Mouse (Mus musculus) adrenal gland, postnatal 10 days (tissue): Measurements from ENCODE around the gene Hs3st3a1. TPM values are rescaled to one million over a fixed set of nuclear protein-coding genes. Genes with fewer than 3 reads are reported as not detected.

Experiments
- DNase-seq: peaks from one replicate; pipeline ENCODE4 v3.0.0; 2021; ENCODE audit warnings: mixed read lengths
- total RNA-seq, 2 experiments: library from RNA; stranded (reverse); gene quantifications; 2 replicates each; pipeline ENCODE4 v1.2.3; 2021

The Hs3st3a1 gene
- total RNA-seq, 2 experiments from 2014 or later, result 0.55 to 0.84 TPM

DNA sequence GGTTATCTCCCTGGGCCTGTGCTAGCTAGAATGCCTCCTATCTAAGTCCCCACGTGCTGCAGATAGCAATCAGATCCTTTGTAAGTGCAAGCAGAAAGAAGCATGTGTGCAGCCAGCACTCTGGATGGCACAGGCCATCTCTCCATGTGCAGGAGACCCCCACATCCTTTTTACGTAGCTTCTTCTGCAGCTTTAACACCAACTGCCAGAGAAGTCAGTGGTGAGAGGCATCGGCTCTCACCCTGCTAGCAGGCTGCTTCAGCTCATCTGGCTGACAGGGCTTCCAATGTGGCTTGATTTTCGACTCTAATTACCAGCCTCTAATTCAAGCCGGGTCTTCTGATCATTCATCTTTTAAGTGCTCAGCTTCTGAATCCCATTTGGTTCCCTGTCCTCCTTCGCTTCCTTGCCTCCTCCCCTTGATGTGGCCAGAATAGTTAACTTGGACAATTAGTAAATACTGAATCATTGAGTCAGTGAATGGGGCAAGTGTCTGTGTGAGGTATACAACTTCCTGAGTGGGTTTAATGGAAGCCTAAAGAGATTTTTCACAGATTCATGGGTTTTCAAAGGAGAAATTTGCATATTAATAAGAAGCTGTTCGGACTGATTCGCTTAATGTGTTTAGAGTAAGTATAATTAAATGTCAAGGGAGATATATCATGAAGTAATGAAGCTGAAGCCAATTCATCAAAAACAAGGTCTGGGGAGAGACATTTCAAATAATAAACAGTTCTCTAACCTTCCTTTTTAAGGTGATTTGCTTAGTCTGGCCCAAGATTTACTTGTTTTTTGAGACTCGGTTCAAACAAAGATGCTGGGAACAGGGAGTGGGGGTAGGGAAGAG is 54.7 kb downstream of the Hs3st3a1 start:
- DNase-seq, result no peak

DNA sequence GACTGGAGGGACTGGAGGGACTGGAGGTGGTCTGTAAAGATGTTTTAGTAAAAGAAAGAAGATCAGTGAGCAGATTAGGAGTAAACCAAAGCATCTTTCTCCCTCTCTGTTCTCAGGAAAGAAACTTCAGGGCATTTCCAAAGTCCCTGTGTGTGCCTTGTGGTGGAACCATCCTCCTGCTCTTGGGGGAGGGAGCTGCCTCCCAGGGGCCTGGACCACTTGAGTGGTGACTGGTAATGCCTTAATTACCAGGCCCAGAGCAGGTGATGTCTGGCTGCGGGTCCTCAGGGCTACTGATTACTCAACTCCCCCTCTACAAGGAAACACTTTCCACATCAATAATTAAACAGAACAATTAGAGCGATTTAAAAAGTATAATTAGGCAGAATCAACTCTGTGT is 59.3 kb downstream of the Hs3st3a1 start:
- DNase-seq, result no peak

- peak; percentile 2 for DNase-seq
These were observed 60.8 kb downstream of the Hs3st3a1 start for GRCm38 (mm10) chr11:64495935-64496334.

GRCm38 (mm10) chr11:64496677-64497076 is 61.5 kb downstream of the Hs3st3a1 start:
- DNase-seq, result no peak

DNA sequence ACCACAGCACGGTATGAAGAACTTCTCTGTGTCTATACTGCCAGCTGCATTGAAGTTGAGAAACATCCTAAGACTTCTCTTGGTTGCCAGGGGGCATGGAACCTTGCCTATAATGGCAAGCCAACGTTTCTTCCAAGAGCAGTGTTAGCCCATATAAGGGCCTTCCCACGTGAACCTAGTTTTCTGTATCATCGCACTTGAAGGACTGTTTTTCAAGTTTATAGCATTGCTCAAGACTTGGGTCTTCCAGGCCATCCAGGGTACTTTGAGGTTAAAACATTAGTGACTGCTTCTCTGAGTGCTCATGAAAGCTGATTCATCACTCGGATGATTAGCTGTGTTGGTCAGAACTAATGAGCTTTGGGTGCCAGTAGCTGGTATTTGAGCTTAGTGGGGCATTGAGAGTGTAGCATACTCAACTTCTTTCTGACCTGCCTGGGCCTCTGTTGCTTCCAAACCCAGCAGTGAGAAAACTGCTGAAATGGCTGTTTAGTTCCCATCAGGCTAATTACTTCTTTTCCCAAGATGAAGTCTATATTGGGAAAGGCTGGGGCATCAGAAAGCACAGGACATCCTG is 65.5 kb downstream of the Hs3st3a1 start:
- DNase-seq, result no peak

DNA sequence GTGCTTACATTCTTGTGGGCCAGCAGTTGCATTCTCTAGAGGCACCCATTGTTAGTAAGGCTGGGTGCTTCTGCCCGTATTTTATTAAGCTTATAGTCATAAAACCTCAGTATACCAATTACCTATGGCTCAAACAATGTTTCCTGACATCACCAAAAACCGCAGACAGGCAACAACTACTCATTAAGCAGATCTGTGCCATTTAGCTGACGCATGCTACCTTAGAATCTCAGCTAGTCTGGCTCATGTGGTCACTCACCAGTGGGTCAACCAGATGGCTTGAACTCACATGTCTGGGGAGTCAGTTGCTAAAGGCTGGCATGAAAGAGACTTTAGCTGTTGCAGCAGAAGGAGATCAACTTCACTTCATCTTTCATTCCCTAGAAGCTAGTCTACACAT is 67.9 kb downstream of the Hs3st3a1 start:
- no peak for DNase-seq

DNA sequence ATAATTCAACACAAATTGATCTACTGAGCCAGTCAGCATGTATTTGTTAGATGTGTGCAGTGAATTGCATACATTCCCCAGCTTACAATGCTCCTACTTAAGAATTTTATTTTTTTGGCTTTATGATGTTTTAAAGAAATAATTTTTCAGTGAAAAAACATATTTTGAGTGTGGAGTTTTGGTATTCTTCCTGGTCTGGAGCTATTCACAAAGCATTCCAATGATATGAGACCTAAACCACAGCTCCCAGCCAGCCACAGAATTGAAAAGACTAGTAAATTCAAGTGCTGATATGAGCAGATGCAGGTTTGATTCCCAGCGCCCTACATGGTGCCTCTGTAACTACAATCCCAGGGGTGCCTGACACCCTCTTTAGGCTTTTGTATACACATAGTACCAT is 70.8 kb downstream of the Hs3st3a1 start:
- DNase-seq, result no peak

DNA sequence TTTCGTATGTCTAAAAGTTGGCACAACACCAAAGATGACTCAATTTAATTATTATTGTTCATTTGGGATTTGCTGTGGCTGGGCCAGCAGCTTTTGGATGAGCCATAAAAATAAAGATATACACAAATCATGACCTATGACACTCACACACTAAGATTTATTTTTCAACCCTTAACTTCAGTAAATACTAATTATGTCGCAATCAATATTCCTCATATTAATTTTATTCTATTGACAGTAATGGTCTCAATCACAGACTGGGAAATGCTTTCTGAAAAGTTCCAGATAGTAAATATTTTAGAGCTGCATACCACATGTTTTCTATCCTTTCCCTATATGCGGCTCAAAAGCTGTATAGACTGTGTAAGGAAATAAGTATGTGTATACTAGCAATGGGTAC is 71.9 kb downstream of the Hs3st3a1 start:
- DNase-seq, result no peak

DNA sequence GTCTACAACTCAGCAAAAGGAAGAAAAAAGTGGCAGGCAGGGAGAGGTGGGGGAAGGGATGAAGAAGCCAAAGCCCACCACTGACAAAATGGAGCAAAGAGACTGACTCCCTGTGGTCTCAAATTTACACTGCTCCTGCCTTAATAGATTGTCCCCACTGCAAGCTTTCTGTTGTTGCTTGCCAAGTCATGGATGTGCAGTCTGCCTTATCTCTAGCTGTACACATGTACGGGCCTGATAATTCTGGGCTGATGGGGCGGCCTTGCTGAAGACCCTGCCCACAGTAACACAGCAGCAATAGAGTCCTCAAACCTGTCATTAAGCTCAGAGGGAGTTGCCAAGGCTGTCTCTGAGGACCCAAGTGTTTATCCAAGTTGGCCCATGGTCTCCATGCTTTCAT is 74.0 kb downstream of the Hs3st3a1 start:
- no peak for DNase-seq

- DNase-seq, result no peak
These were observed 77.2 kb downstream of the Hs3st3a1 start for GRCm38 (mm10) chr11:64512301-64512700.

GRCm38 (mm10) chr11:64513419-64513818 is 78.3 kb downstream of the Hs3st3a1 start:
- no peak for DNase-seq

GRCm38 (mm10) chr11:64516712-64517589 is 81.8 kb downstream of the Hs3st3a1 start:
- DNase-seq, result no peak

- peak; percentile 30 for DNase-seq
These were observed 83.2 kb downstream of the Hs3st3a1 start for GRCm38 (mm10) chr11:64518146-64518841.

DNA sequence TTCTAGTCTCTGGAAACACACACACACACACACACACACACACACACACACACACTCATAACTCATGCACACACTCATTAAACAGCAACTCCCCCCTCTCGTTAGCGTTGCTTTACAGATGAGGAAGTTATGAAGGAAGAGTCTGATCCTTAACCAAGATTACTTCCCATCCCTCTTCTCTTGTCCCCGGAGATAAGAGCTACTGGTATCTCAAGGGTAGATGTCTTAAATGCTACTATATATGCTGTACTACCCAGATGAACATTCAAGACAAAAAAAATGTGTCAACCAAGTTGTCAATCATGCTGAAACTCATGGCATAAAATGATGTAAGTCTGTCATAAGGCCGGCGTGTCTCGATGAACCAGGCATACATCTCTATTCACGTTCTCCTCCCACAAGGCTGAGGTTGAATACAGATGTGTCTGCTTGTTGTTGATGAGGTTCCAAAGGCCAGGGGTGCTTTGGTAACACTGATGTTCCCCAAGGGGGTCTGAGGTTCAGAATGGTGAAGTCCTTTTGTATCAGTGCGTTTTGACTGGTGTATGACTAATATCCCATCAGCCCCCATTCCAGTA is 89.0 kb downstream of the Hs3st3a1 start:
- no peak for DNase-seq

DNA sequence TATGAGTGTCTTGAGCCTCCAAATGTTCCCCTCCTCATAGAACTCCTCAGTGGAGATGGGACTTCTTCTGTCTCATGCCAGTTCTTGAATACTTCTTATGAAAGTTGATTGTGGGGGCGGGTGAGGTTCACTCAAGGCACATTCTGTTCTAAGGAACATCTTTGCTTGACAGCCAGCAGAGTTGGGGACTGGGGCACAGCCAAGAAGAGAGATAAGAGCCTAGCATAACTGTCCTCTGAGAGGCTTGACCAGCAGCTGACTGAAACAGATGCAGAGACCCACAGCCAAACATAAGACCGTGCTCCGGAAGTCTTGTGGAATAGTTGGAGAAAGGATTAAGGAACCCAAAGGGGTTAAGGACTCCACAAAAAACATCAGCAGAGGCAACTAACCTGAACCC is 102.1 kb downstream of the Hs3st3a1 start:
- no peak for DNase-seq

DNA sequence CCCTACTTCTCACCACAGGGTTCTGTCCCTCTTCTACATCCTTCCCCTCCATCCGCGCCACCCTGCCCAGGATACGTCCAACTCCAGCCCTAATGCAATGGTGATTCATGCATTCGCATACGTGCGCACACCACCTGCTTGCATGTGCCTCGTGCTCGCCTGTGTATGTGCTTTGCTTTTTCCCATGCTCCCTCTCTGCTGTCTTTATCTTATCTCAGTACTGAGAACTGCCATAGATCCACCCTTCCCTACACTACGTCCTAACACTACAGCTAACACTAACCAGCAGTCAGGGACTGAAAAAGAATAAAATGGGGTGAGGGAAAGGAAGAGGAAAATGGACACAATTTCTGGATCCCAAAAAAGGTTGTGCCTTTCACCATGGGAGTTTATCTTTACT is 106.7 kb downstream of the Hs3st3a1 start:
- no peak for DNase-seq

GRCm38 (mm10) chr11:64542335-64542734 is 107.2 kb downstream of the Hs3st3a1 start:
- no peak for DNase-seq

DNA sequence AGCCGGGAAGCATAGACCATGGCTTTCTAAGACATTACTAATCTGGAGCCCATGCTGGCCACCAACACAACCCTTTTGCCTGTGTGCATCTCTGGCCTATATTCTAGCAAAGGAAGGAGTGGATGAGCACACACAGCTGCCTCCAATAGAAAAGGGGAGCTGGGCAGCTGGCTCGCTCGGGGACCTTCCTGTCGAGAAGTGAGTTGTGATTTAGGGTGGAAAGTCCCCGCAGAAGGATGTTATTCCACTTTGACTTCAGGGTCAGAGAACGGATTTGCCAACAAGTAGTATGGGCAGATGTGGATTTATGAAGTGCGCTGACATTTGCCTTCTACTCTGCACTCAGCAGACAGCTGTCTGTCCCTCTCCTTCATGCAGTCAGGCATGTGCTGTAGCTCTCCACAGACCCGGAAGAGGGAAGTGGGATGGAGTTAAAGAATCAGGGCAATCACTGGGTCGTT is 108.1 kb downstream of the Hs3st3a1 start:
- no peak for DNase-seq

DNA sequence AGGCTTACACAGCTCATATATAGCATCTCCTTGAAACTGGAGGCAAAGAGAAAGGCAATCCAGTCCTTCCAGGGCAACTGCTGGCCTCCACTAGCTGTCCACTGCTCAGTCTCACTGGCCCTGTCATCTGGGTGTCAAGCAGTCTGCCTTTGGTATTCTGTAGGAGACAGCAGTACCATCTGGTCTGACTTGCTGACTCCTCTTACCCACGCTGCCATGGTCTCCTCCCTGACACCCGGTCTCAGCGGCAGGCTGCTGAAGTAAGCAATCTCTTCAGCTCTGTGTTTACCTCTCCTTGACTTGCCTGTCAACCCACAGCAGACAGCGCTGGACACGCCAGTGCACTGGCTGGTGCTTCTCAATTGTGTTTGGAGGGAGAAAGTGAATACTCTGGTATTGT is 109.1 kb downstream of the Hs3st3a1 start:
- DNase-seq, result no peak

- DNase-seq, result no peak
These were observed 114.2 kb downstream of the Hs3st3a1 start for GRCm38 (mm10) chr11:64549380-64549779.

- DNase-seq, result no peak
These were observed 114.8 kb downstream of the Hs3st3a1 start for GRCm38 (mm10) chr11:64549955-64550354.

DNA sequence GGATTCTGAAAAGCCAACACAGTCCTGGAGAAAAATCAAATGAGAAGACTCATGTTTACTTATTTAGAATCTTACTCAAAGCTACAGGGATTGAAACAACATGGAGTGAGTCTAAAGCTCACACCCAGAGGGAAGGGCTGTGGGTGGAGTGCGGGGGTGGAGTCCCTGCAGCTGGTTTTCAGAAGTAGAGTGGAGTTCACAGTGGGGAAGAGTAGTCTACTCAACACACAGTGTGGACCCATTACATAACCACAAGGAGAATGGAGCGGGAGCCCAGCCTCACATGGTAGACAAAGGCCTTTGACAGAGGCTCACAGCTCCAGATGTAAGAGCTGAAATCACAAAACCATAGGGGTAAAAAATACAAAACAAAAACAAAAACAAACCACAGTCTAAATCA is 123.2 kb downstream of the Hs3st3a1 start:
- DNase-seq, result no peak
